Mouse (Mus musculus) heart, postnatal 14 days (tissue): Measurements from ENCODE around the gene Mef2b. TPM values are rescaled to one million over a fixed set of nuclear protein-coding genes. Genes with fewer than 3 reads are reported as not detected.
"Not testable (repeated sequence)": the region's sequence is repeated elsewhere in the genome, so short reads cannot be mapped to it uniquely, and the experiment has no call there.

Source experiments
- DNase-seq, 2 experiments: peaks; one replicate each; pipeline ENCODE4 v3.0.0; 2021 to 2022
- intact Hi-C: fragments of 180-260 bp; cut with DNase I; formaldehyde crosslinking; loops from one replicate; pipeline ENCODE4 v1.15.1; 2025
- microRNA-seq, 2 experiments: library from miRNA; unstranded; fragments of <30 nt; microRNA quantifications; one replicate each; pipeline ENCODE4 v1.2.0; 2021 to 2022
- total RNA-seq, 2 experiments: library from RNA; stranded (reverse); gene quantifications; 2 replicates each; pipeline ENCODE4 v1.2.3; 2021

Gene Mef2b
- total RNA-seq, 2 experiments from 2014 or later: 0.37 TPM; not detected in 1

- peak; percentile 94 to 96 for DNase-seq
- intact Hi-C loops: no loop called here
These were observed 72.9 kb downstream of the Mef2b start, which contains the start of gene Slc25a42 for GRCm38 (mm10) chr8:70212112-70213055. Gene Slc25a42 (minus strand): TSS chr8:70212305.

GRCm38 (mm10) chr8:70214411-70214810 is 74.9 kb downstream of the Mef2b start:
- no peak for DNase-seq
- intact Hi-C loops: no loop called here

GRCm38 (mm10) chr8:70215092-70215491 is 75.6 kb downstream of the Mef2b start:
- intact Hi-C loops: no loop called here
- DNase-seq: no peak

GRCm38 (mm10) chr8:70216161-70216560 is 76.7 kb downstream of the Mef2b start:
- intact Hi-C loops: not testable (repeated sequence)

DNA sequence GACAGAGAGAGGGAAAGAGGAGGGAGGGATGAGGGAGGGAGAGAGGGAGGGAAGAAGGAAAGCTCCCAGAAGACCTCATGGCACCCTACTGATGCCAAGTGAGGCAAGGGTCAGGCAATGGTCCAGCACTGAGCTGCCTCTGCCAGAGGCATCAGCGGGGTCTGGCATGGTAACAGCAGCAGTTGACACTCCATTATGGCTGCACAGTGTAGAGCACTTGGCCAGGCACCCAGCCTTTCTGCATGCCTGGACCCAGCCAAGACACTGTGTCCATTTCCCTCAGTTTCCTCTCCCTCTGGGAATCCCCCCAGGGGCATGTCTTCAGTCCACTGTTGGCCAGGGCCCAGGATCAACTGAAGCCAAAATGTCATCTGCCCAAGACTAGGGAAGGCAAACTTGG is 77.1 kb downstream of the Mef2b start:
- intact Hi-C loops: no loop called here
- DNase-seq: peak; percentile 77 to 88

More at GRCm38 (mm10) chr8:70216161-70216560, 76.7 kb downstream of the Mef2b start:
- not testable (repeated sequence) for DNase-seq

Small RNAs within 50 kb of the gene (microRNA-seq; reads per million reads assigned to microRNA genes)
- 0.54 to 12.1 reads per million in 2 experiments for gene Mir7066

Other genes with a start within 250 kb of the Mef2b start
- not detected for gene Tssk6, start 237.5 kb upstream of the Mef2b start, total RNA-seq
- gene Ndufa13, start 237.2 kb upstream of the Mef2b start, total RNA-seq: 100 to 1,000 TPM; 404 to 405 TPM
- 10 to 100 TPM; 10.4 to 10.7 TPM for gene Yjefn3, start 237.0 kb upstream of the Mef2b start, total RNA-seq
- 10 to 100 TPM; 41.7 to 41.9 TPM for gene Gatad2a, start 143.3 kb upstream of the Mef2b start, total RNA-seq
- gene Mau2, start 97.0 kb upstream of the Mef2b start, total RNA-seq: 10 to 100 TPM; 39.3 to 40.3 TPM
- 10 to 100 TPM; 19.1 to 19.4 TPM for gene Sugp1, start 96.9 kb upstream of the Mef2b start, total RNA-seq
- gene Tm6sf2, start 66.8 kb upstream of the Mef2b start, total RNA-seq: 1 to 10 TPM in 1 of 2 experiments, under 1 TPM in 1; 0.46 to 1.5 TPM
- not detected for gene Hapln4, start 56.3 kb upstream of the Mef2b start, total RNA-seq
- under 1 TPM; 0.02 to 0.07 TPM for gene Ncan, start 18.8 kb upstream of the Mef2b start, total RNA-seq
- gene Nr2c2ap, start 8.4 kb upstream of the Mef2b start, total RNA-seq: 1 to 10 TPM; 7.4 to 7.9 TPM
- 10 to 100 TPM; 17.7 to 20.1 TPM for gene Rfxank, start 557 bp upstream of the Mef2b start, total RNA-seq
- gene Borcs8, start 212 bp upstream of the Mef2b start, total RNA-seq: 10 to 100 TPM; 25.8 to 31.3 TPM
- gene Tmem161a, start 32.6 kb downstream of the Mef2b start, total RNA-seq: 10 to 100 TPM; 91.7 to 99.4 TPM
- gene Slc25a42, start 72.6 kb downstream of the Mef2b start, total RNA-seq: 10 to 100 TPM; 46.4 to 55.4 TPM
- 10 to 100 TPM; 40.2 to 44.7 TPM for gene Sugp2, start 94.5 kb downstream of the Mef2b start, total RNA-seq
- gene Armc6, start 94.8 kb downstream of the Mef2b start, total RNA-seq: 1 to 10 TPM; 6.6 to 9.7 TPM
- gene Homer3, start 143.1 kb downstream of the Mef2b start, total RNA-seq: 10 to 100 TPM; 16.6 to 18.0 TPM
- gene Ddx49, start 162.8 kb downstream of the Mef2b start, total RNA-seq: 10 to 100 TPM; 28.9 to 29.0 TPM
- gene Cope, start 162.8 kb downstream of the Mef2b start, total RNA-seq: 100 to 1,000 TPM; 160 to 164 TPM
- gene Cers1, start 176.1 kb downstream of the Mef2b start, total RNA-seq: under 1 TPM; 0.56 to 0.72 TPM
- gene Gdf1, start 190.1 kb downstream of the Mef2b start, total RNA-seq: not detected
- gene Upf1, start 213.6 kb downstream of the Mef2b start, total RNA-seq: 10 to 100 TPM; 41.3 to 44.0 TPM
- 1 to 10 TPM; 2.4 to 3.8 TPM for gene Comp, start 233.8 kb downstream of the Mef2b start, total RNA-seq